Mouse (Mus musculus) heart, adult 2 months (tissue): ENCODE measurements around the gene Eif4a1.

Experiments
- EP300 ChIP-seq: fragments of 200-500 bp; IDR thresholded peaks from 2 replicates; pipeline ENCODE4 v1.6.1; 2011; ENCODE audit warnings: low read depth, low read length, control low read depth; ENCODE audit not compliant: insufficient read depth
- POLR2A ChIP-seq: fragments of 200-500 bp; IDR thresholded peaks from 2 replicates; pipeline ENCODE4 v1.6.1; 2011; ENCODE audit warnings: mild to moderate bottlenecking, low read depth, low read length, control low read depth; ENCODE audit not compliant: insufficient read depth

GRCm38 (mm10) chr11:69697396-69697795 is 25.2 kb upstream of the Eif4a1 start:
- TF ChIP-seq POLR2A, result no peak
- TF ChIP-seq EP300, result no peak
